Mouse (Mus musculus): ENCODE measurements around the gene Timm22. TPM values are rescaled to one million over a fixed set of nuclear protein-coding genes. Genes with fewer than 3 reads are reported as not detected.

Gene Timm22
- polyA plus RNA-seq (2012; rRNA removed) = 28.3 and 28.7 TPM in 2 replicates

DNA sequence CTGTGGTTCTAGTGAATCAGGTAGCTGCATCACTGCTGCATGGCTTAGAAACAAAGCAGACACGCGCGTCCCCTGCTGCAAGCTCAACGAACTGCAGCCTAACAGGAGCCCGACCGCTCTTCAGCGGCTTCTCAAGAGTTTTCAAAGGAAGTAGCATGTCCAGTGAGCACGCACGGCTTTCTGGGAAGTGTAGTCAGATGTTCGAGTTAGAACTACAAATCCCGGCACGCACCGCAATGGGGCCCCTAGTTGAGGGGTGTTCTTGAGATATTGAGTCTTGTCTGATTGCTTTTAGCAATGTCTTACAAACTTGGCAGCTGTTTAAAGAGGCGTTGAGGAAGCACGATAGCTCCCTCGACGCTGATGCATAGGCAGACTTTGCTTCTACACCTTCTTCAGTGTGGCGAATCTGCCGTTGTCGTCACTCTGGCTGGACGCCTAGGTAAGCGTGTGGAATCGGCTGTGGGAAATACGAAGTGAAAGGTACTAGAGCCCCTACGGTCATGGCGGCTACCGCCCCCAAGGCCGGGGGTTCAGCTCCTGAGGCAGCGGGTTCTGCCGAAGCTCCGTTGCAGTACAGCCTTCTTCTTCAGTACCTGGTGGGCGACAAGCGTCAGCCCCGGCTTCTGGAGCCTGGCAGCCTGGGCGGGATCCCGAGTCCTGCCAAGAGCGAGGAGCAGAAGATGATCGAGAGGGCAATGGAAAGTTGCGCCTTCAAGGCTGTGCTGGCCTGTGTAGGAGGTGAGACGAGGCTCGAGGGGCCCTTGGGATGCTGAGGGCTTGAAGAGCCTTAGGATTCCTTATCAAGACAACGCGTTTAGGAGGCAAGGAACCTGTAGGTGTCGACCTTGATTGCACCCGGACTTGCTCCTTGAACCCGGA is at the start of gene Timm22:
Gene Timm22 (plus strand): TSS at position 251 of the 882 bp plus-strand sequence.
- H3K27ac ChIP-seq (ENCODE audit: insufficient read depth, low read length) = peak within 1 kb of the TSS; percentile 17; the same call in 1 of the 2 replicates
- peak within 1 kb of the TSS; percentile 55 for H3K4me3 ChIP-seq (ENCODE audit: insufficient read depth, low read length)
- TF ChIP-seq POLR2A (IDR thresholded peaks at IDR 0.05; ENCODE audit: extremely low read depth, insufficient read depth, low read length) (peak; percentile 63), CTCF (IDR thresholded peaks at IDR 0.05; ENCODE audit: extremely low read depth, insufficient read depth, low read length) (peak; percentile 100)
- no peaks in the 10 kb centered on the region for H3K4me1 ChIP-seq (ENCODE audit: control insufficient read depth, insufficient read depth, low read length)

DNA sequence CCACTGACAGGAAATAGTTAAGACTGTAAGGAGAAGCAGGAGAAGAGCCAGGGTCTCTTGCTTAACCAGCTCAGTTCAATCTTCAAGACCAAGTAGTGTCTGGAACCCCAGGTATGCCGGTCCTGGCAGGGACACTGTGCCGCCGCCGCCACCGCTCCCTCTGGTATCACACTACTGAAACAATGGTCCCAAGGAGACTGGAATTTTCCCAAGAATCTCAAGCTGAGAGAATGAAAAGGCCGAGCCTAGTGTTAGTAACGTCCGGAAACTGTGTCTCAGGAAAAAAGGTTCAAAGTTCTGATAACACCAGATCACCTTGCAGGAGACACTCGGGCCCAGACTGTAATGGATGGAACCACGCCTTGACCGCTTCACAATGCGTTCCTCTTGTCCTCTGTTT is 49.3 kb upstream of the Timm22 start:
- H3K4me1 ChIP-seq (ENCODE audit: control insufficient read depth, insufficient read depth, low read length) = no peaks in the 10 kb centered on the region
- H3K4me3 ChIP-seq (ENCODE audit: insufficient read depth, low read length) = no peak overlapping the region
- no peak for TF ChIP-seq CTCF (IDR thresholded peaks at IDR 0.05; ENCODE audit: extremely low read depth, insufficient read depth, low read length)
- TF ChIP-seq POLR2A (IDR thresholded peaks at IDR 0.05; ENCODE audit: extremely low read depth, insufficient read depth, low read length) = no peak
- H3K27ac ChIP-seq (ENCODE audit: insufficient read depth, low read length) = no peak overlapping the region

DNA sequence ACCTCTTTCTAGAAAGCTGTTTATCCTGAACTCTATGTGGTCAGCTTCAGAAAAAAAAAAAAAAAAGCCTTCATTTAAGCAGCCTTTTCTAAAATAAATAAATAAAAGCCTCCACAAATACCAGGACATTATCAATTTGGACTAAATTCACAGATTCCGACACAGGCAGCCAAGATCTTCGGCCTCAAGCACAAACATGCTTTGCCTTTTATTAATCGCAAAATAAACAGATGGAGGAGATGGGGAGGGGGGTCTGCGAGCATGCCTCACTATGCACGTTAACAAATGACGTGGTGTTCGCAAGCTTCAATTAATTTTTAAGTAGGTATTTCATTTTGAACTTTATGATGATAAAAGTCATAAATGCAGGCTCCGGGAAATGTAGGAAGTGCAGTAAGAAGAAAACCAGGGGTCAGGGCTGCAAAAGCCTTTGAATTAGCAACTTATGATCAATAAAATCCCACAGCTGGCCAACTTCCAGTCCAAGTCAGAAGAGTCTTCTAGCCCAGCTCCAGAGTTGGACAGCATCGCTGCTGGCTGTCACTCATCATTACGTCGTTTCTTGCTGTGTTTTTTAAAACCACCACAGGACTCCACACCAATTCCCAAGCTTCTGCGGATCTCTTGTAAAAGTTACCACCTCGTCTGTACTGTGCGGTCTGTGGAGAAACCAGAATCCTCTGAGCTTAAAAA is 48.0 kb upstream of the Timm22 start:
- Histone ChIP-seq H3K27ac (ENCODE audit: insufficient read depth, low read length) (no peak overlapping the region), H3K4me1 (ENCODE audit: control insufficient read depth, insufficient read depth, low read length) (no peaks in the 10 kb centered on the region), H3K4me3 (ENCODE audit: insufficient read depth, low read length) (no peak overlapping the region)
- TF ChIP-seq POLR2A (IDR thresholded peaks at IDR 0.05; ENCODE audit: extremely low read depth, insufficient read depth, low read length) = no peak
- no peak for TF ChIP-seq CTCF (IDR thresholded peaks at IDR 0.05; ENCODE audit: extremely low read depth, insufficient read depth, low read length)

DNA sequence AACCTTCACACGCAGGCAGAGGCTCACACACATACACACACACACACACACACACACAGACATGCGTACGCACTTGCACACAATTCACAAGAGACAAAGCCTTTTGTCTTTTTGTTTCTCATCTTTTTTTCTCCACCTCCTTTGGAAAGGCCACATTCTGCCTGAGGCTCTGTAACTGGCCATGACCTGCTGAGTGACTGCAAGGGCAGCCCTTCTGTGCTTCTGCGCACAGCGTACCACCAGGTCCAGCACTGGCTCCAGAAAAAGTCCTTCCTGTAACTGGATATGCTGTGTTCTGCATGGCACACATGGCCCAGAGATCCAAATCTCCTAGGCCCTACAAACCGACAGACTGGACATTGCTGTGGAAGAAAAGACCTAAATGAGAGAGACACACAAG is 46.5 kb upstream of the Timm22 start:
- TF ChIP-seq POLR2A (IDR thresholded peaks at IDR 0.05; ENCODE audit: extremely low read depth, insufficient read depth, low read length) (no peak), CTCF (IDR thresholded peaks at IDR 0.05; ENCODE audit: extremely low read depth, insufficient read depth, low read length) (no peak)
- Histone ChIP-seq H3K4me1 (ENCODE audit: control insufficient read depth, insufficient read depth, low read length) (no peaks in the 10 kb centered on the region), H3K27ac (ENCODE audit: insufficient read depth, low read length) (no peak overlapping the region), H3K4me3 (ENCODE audit: insufficient read depth, low read length) (no peak overlapping the region)

DNA sequence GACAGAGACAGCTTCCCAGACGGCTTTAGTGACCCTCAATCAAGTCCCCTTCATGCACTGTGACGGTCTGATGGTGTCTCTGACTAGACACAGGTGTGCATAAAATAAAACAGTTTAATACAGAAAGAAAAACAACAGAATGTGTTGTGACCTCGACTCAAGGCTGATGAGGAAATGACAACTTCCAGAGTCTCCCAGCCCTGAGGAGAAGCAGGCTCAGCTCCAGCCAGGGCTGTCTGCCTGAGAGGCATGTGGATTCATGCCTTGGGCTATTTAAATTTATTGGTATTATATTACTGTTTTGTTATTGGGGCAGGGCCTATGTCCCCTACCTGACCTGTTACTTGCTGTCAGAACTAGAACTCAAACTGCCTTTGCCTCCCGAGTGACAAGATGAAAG is 45.3 kb upstream of the Timm22 start:
- TF ChIP-seq POLR2A (IDR thresholded peaks at IDR 0.05; ENCODE audit: extremely low read depth, insufficient read depth, low read length) (no peak), CTCF (IDR thresholded peaks at IDR 0.05; ENCODE audit: extremely low read depth, insufficient read depth, low read length) (no peak)
- Histone ChIP-seq H3K4me3 (ENCODE audit: insufficient read depth, low read length) (no peak overlapping the region), H3K27ac (ENCODE audit: insufficient read depth, low read length) (no peak overlapping the region), H3K4me1 (ENCODE audit: control insufficient read depth, insufficient read depth, low read length) (no peaks in the 10 kb centered on the region)

- TF ChIP-seq POLR2A (IDR thresholded peaks at IDR 0.05; ENCODE audit: extremely low read depth, insufficient read depth, low read length) (no peak), CTCF (IDR thresholded peaks at IDR 0.05; ENCODE audit: extremely low read depth, insufficient read depth, low read length) (no peak)
- Histone ChIP-seq H3K4me1 (ENCODE audit: control insufficient read depth, insufficient read depth, low read length) (no peaks in the 10 kb centered on the region), H3K4me3 (ENCODE audit: insufficient read depth, low read length) (no peak overlapping the region), H3K27ac (ENCODE audit: insufficient read depth, low read length) (no peak overlapping the region)
Observed at GRCm38 (mm10) chr11:76363178-76363577, 43.6 kb upstream of the Timm22 start.

GRCm38 (mm10) chr11:76363636-76364035 is 43.1 kb upstream of the Timm22 start:
- no peak overlapping the region for H3K4me3 ChIP-seq (ENCODE audit: insufficient read depth, low read length)
- H3K4me1 ChIP-seq (ENCODE audit: control insufficient read depth, insufficient read depth, low read length) = no peaks in the 10 kb centered on the region
- no peak for TF ChIP-seq CTCF (IDR thresholded peaks at IDR 0.05; ENCODE audit: extremely low read depth, insufficient read depth, low read length)
- TF ChIP-seq POLR2A (IDR thresholded peaks at IDR 0.05; ENCODE audit: extremely low read depth, insufficient read depth, low read length) = no peak
- H3K27ac ChIP-seq (ENCODE audit: insufficient read depth, low read length) = no peak overlapping the region

DNA sequence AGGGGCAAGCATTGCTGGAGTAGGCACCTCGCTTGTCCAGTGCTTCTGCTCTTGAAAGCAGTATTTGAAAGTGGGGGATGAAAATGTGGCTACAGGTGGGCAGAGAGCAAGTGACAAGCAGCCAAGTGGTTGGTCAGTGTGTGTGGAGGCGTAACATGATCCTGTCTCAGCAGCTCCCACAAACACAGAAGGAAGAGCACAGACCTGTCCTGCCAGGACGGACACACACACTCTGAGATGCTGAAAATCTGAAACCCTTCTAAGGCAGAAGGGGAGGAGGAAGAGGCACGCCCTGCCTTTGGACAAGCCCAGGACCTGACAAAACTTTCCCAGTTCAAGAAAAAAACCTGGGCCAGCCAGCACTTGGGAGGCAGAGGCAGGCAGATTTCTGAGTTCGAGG is 42.7 kb upstream of the Timm22 start:
- Histone ChIP-seq H3K4me1 (ENCODE audit: control insufficient read depth, insufficient read depth, low read length) (no peaks in the 10 kb centered on the region), H3K4me3 (ENCODE audit: insufficient read depth, low read length) (no peak overlapping the region), H3K27ac (ENCODE audit: insufficient read depth, low read length) (no peak overlapping the region)
- TF ChIP-seq CTCF (IDR thresholded peaks at IDR 0.05; ENCODE audit: extremely low read depth, insufficient read depth, low read length) (no peak), POLR2A (IDR thresholded peaks at IDR 0.05; ENCODE audit: extremely low read depth, insufficient read depth, low read length) (no peak)

DNA sequence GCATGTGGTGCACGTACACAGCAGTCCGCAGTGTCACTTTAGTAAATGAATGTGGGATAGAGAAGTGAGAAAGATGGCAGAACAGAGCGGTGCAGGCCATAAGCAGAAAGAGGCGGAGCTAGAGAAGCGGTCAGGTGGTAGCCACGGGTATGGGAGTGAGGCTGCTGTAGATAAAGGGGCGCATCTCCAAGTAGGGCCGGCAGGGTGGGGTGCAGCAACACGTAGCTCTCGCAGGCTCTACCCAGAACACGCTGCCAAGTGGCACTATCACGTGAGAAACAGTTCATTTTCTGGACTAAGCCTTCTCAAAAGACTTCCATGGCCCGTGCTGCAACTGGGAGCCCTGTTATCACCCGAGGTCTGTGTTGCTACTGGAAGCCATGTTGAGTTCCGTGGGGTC is 40.0 kb upstream of the Timm22 start:
- Histone ChIP-seq H3K4me1 (ENCODE audit: control insufficient read depth, insufficient read depth, low read length) (no peaks in the 10 kb centered on the region), H3K4me3 (ENCODE audit: insufficient read depth, low read length) (no peak overlapping the region), H3K27ac (ENCODE audit: insufficient read depth, low read length) (no peak overlapping the region)
- TF ChIP-seq CTCF (IDR thresholded peaks at IDR 0.05; ENCODE audit: extremely low read depth, insufficient read depth, low read length) = no peak
- no peak for TF ChIP-seq POLR2A (IDR thresholded peaks at IDR 0.05; ENCODE audit: extremely low read depth, insufficient read depth, low read length)
